Mouse (Mus musculus): ENCODE results near the gene Gm21969.

DNA sequence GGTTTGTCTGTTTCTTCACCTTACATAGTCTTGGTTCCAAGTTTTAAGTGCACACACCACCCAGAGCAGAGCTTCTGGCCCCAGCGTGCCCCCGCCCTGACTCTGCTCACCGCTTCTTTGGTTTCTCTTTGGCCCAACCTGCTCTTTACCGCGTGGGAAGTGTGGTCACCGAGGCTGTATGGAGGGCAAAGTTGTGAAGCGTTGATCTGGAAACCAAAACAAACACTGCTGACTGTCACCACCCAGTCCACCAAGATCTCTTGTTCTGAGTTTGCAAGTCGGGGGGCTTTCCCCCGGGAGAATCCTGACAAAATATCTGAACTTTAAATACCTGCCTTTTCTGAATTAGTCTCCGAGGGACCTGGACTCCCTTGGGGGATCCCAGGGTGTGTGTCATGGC lies 24.0 kb upstream of the Gm21969 start:
- no peak for TF ChIP-seq CTCF (IDR thresholded peaks at IDR 0.05; ENCODE audit: low read depth, low read length)
- no peak for TF ChIP-seq GATA1 (IDR thresholded peaks at IDR 0.05; ENCODE audit: borderline replicate concordance, low read length)

All from G1E (cell line).